Mouse (Mus musculus): ENCODE measurements around the gene Ssxb1. TPM values are rescaled to one million over a fixed set of nuclear protein-coding genes. Genes with fewer than 3 reads are reported as not detected.

Ssxb1 gene
- polyA plus RNA-seq (2012): not detected in 2 replicates

DNA sequence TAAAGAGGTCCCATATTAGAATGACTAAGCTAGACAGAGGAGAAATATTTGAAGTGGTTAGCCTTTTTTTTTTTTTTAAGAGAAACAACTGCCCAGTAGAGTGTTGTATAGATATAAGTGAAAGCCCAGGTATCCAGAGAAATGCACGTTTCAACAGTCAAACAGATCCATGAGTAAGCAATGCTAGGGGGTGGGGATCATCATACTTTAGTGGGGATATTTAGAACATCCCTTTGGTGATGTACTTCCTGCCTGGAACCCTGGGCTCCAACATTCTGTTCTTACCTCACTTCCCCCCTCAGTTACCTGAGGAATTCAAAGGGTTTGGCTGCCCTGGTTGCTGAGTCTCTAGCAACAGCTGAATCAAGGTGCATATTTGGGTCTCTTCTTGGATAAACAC lies at the start of gene Ssxb1:
TSS of gene Ssxb1 (plus strand) at position 301 of the 400 bp plus-strand sequence.

DNA sequence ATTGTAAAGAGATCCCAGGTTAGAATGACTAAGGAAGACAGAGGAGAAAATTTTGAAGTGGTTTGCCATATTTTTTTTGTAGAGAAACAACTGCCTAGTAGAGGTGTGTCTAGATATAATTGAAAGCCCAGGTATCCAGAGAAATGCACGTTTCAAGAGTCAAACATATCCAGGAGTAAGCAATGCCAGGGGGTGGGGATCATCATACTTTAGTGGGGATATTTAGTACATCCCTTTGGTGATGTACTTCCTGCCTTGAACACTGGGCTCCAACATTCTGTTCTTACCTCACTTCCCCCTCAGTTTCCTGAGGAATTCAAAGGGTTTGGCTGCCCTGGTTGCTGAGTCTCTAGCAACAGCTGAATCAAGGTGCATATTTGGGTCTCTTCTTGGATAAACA lies 46.4 kb upstream of the Ssxb1 start, which contains the start of gene Ssxb9:
TSS of gene Ssxb9 (plus strand) at position 301 of the 400 bp plus-strand sequence.

DNA sequence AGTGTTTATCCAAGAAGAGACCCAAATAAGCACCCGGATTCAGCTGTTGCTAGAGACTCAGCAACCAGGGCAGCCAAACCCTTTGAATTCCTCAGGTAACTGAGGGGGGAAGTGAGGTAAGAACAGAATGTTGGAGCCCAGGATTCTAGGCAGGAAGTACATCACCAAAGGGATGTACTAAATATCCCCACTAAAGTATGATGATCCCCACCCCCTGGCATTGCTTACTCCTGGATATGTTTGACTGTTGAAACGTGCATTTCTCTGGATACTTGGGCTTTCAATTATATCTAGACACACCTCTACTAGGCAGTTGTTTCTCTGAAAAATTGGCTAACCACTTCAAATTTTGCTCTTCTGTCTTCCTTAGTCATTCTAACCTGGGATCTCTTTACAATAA lies 48.5 kb downstream of the Ssxb1 start, which contains the start of gene Ssxb2:
TSS of gene Ssxb2 (minus strand) at position 101 of the 400 bp plus-strand sequence.

Other genes starting within 250 kb of the Ssxb1 start
- gene Tbc1d25, start 237.1 kb upstream of the Ssxb1 start, polyA plus RNA-seq (2012): 4.8 and 5.3 TPM in 2 replicates
- gene Ebp, start 219.8 kb upstream of the Ssxb1 start, polyA plus RNA-seq (2012): 4.6 and 5.8 TPM in 2 replicates
- gene Porcn, start 206.8 kb upstream of the Ssxb1 start, polyA plus RNA-seq (2012): 0.40 and 1.0 TPM in 2 replicates
- 12.8 and 13.6 TPM in 2 replicates for gene Ftsj1, start 160.9 kb upstream of the Ssxb1 start, polyA plus RNA-seq (2012)
- 16.2 and 17.0 TPM in 2 replicates for gene Slc38a5, start 142.2 kb upstream of the Ssxb1 start, polyA plus RNA-seq (2012)
- gene Ssxb10, start 85.9 kb upstream of the Ssxb1 start, polyA plus RNA-seq (2012): not detected in 2 replicates
- gene Ssxb9, start 46.3 kb upstream of the Ssxb1 start, polyA plus RNA-seq (2012): not detected in 2 replicates
- gene Ssxb2, start 48.4 kb downstream of the Ssxb1 start, polyA plus RNA-seq (2012): not detected in 2 replicates
- gene Gm14459, start 111.6 kb downstream of the Ssxb1 start, polyA plus RNA-seq (2012): not detected in 2 replicates
- gene Ssxb6, start 134.9 kb downstream of the Ssxb1 start, polyA plus RNA-seq (2012): not detected in 2 replicates
- not detected in 2 replicates for gene Ssxb3, start 178.5 kb downstream of the Ssxb1 start, polyA plus RNA-seq (2012)

All from megakaryocyte-erythroid progenitor cell, adult 5 weeks (primary cell).